Mouse (Mus musculus): ENCODE measurements at regions not wholly inside any gene's neighbourhood (a gene's known extent, or its start where the extent isn't known, plus 50 kb on each side); places are given as distances from the start of the nearest gene placed in this dataset.

DNA sequence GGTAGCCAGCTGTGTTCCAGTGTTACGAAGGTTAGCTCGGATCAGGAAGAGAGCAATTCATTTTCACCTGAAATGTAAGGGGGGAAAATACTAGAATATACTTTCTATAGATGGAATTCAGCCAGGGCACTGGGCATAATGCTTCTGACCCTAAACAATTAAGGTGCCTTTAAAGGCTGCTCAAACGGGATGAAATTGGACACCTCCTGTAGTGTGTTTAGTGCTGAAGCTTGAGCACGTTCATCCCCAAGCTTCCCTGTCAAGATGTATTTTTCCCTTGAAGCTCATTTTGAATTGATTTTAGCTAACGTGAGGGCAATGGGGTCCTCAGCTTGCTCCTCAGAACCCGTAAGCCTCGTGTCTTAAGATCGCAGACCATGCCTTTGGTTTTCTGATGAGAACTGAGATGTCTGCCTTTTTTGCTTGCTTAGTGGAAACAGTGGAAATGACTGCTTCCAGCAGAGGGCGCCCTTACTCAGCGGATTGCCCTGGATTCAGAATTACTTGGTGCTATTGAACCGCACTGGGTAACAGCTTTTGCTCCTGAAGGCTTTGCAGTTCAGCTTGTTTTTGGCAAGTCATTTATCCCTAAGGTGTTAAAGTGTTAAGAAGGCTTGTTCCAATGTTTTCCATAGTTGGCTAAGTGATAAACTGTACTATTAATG is 74.6 kb upstream of the Fermt1 start:
- peak; percentile 45 to 82 for DNase-seq (ENCODE audit: inconsistent age in 2 of 2, low spot score in 1 of 2)

DNA sequence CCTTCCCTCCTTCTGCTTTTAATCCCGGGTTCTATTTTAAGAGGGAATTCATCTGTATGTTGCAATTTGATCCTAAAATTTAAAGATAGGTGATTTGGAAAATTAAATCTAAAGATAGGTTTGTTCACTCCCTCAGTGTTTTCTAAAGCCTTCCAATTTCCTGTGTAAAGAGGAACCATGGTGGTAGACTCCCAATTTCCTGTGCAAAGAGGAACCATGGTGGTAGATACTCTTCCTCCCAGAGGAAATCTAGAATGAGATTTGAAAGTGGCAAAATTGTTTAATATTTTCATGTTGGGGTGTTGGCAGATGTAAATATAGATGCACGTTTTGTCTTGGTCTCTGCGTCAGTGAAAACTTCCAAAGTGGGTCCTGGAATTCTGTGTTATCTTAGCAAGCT is 75.5 kb upstream of the Fermt1 start:
- no peak for DNase-seq (ENCODE audit: inconsistent age in 2 of 2, low spot score in 1 of 2)

DNA sequence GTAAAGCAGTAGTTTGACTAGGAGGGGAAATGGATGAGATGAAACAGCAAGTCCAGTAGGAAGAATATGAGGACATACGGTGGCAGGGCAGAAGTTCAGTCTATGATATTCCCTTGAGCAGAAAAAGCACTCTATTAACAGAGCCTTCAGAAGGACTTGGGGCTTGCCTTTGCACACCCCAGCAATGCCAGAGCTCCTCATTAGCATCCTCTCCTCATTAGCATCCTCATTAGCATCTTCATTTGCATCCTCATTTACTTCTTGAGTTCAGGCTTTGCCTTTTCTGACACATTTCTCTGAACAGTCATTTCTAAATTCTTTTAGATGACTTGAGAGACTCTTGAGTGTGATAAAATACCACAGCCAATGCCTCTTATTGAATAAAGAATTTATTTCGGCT is 81.3 kb upstream of the Fermt1 start:
- DNase-seq (ENCODE audit: inconsistent age in 2 of 2, low spot score in 1 of 2) = no peak

DNA sequence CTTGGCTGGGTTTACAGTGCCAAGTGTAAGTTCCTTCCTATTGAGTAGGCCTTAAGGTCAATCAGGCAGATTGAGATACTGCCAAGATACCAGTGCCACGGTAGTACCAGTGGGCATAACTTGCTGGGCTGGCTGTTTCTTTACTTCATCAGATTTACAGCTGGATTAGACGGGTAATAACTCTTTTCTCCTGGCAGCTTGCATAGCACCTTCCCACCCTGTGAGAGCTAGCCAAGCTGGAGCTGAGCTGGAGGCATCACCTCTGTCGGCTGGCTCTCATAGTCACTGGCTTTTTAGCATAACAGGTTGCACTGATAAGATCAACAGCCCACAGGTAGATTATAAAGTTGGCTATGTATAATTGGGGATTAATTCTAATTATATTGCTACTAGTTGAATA is 89.7 kb upstream of the Fermt1 start:
- DNase-seq (ENCODE audit: inconsistent age in 2 of 2, low spot score in 1 of 2) = no peak

DNA sequence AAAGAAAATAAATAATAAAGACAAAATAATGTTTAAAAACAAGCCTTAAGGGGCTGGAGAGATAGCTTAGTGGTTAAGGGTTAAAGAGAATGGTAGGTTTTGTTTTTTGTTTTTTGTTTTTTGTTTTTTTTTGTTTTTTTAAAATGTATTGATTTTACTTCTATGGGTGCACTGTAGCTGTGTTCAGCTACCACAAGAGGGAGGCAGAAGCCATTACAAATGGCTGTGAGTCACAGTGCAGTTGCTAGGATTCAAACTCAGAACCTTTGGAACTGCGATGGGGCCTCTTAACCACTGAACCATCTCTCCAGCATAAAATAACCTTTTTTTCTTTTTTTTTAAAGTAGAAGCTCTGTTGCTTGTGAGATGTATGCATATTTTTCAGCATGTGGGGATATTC is 95.0 kb upstream of the Fermt1 start:
- DNase-seq (ENCODE audit: inconsistent age in 2 of 2, low spot score in 1 of 2) = no peak

DNA sequence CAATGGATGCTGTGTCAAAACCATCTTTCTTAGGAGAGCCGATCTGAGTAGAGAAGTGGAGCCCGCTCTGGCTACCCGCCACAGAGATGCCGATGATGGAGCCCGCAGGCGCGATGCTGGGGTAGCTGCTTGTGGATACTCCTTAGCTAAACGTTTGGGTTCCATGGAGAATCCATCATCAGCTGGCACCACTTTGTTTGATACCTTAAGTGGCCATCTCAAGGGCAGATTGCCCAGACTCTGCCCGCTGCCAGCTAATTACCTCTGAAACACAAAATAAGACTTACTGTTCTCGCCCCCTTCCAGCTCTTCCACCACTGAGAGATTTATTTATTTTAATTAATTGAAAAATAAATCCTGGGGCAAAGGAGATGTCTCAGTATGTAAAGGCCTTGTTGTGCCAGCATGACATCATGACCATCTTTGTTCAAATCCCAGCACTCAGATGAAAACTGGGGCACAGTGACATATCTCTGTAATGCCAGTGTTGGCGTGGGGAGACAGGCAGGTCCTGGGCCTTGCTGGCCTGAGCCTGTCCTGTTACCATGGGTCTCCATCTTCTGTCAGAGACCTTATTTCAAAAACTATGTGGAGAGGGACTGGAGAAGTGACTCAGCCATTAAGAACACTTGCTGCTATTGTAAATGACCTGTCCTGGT is 132.1 kb upstream of the Fermt1 start:
- no peak for DNase-seq (ENCODE audit: inconsistent age in 2 of 2, low spot score in 1 of 2)

DNA sequence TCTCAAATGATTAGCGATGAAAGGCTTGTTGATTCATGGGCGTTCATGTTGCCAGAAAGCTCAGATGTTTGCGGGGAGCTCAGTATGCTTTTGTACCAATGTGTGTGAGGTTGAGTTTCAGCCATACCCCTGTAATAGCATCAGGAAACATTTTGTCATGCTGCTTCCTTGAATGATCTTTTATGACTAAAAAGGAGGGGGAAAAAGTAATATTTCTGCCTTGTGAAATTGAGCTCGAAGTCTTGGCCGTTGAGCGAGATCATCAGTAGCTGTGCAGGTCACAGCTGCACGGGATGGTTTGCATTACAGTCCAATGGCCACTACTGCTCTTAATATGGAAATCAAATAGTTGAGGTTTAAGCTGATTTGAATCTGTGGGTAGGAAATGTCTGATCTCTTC is 145.3 kb upstream of the Fermt1 start:
- DNase-seq (ENCODE audit: inconsistent age in 2 of 2, low spot score in 1 of 2) = no peak

DNA sequence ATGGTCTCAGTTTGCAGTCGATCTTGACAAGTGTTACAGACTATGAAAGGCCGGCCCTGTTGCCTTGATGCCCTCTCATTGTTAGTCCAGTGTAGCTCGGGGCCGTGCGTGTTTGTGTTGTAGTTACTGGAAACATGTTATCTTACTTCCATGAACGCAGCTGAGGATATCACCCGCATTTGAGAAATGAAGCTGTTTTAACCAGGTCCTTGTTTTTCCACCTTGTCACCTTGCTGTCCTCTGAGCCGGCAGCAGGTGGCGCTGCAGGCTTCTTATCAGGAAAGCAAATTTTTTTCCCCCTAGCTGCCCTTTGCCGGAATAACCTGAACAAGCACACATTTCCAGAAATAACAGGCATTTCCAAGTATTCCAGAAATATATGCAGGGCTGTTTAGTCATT is 167.9 kb upstream of the Fermt1 start:
- DNase-seq (ENCODE audit: inconsistent age in 2 of 2, low spot score in 1 of 2) = peak; percentile 39 to 86

DNA sequence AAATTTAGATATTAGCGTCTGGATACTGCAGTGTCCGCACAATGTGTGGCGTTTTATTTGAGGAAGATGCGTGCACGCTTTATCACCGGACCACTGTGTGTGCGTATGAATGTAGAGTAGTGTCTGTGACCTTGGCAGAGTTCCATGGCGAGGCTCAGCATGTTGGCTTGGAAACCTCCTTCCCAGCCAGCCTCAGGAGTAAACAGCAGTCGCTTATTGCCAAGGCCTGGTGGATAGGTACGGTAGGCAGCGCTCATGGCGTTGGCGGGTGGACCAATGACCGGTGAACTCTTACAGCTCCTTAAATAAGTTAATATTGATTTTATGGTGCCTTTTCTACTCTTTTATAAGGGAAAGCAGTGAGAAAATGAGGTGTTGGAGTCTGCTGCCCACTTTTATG is 172.9 kb upstream of the Fermt1 start:
- DNase-seq (ENCODE audit: inconsistent age in 2 of 2, low spot score in 1 of 2) = peak; percentile 70 to 85

DNA sequence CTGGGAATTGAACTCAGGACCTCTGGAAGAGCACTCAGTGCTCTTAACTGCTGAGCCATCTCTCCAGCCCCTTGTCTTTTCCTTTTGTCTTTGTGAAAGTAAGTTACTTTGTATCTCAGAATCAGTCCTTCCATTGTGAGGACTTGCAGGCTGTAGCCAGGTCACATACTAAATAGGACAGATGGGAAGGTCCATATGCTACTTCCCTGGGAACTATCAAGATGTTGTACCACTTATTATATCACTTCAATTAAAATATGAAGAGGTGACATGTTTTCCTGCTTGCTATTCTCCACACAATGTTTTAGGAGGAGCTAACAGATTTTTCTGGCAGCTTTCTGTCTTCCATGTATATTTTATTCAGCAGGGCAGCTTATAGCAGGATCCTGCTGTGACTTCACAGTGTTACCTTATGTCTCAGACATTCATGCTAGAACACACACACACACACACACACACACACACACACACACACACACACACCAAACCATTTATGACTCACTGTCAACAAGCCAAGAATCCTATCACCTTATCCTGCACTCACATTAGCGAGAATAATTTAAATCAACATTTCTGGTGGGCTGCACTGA is 179.6 kb upstream of the Fermt1 start:
- no peak for DNase-seq (ENCODE audit: inconsistent age in 2 of 2, low spot score in 1 of 2)

DNA sequence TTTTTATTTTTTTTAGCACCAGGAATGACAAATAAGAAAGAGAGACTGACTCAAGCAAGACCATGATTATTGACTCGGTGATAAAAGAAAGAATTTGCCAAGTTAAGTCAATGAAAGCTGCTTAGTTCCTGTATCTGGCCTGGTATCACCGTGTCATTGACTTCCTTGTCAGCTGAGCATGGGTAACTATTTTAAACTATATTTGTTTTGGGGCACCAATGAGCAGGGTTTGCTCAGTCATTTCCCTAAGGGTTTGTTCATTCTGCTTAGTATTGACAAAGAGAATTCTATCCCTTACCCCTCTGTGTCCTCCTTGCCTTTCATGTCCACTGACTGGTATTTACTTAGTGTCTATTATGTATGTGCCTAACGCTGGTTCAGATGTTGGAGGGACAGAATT is 189.2 kb upstream of the Fermt1 start:
- no peak for DNase-seq (ENCODE audit: inconsistent age in 2 of 2, low spot score in 1 of 2)

DNA sequence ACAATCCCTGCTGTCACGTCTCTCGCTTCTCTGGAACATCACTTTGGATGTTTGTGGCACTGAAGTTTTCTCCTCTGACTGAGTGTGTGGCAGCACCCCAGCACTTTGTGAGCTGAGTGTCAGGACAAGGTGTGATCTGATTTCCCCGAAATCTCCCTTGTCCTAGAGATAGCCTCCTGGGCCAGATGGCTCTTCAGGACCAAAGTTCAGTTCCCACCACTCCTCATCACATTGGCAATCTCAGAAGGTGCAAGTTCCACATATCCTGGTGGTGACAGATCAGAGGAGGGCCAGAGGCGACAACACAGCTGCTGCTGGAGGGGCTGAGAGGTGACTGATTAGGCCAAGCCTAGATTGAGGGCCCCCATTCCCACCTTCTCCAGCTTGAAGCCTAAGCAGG is 193.2 kb upstream of the Fermt1 start:
- no peak for DNase-seq (ENCODE audit: inconsistent age in 2 of 2, low spot score in 1 of 2)

DNA sequence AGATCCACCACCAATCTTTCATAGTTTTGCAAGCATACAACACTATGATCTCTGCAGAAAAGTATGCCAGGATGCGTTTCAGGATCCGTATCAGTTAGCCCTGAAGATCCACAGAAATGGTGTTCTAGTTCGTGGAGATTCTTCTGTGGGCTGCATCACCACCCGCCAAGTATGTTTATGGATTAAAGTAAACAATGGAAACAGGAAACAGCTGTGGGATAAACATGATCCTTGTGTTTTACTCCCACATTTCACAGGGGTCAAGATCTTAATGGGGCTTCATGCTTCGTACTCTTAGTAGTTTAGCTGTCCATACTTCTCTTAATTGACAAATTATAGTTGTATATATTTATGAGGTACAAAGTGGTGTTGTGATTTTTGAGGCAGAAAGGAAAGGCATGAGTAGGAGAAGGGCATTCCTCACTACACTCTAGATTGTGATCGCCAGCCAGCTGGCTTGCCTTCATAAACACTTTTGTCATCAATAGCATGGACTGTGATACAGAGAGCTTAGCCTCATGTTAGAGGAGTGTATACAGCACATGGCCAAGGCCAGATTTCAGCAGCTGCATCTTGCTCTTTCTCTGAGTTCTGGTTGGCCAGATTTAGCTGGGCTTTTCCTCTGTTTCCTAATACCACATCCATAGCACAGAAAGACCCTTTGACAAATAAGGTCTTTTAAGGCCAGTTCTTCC is 195.8 kb upstream of the Fermt1 start:
- no peak for DNase-seq (ENCODE audit: inconsistent age in 2 of 2, low spot score in 1 of 2)

DNA sequence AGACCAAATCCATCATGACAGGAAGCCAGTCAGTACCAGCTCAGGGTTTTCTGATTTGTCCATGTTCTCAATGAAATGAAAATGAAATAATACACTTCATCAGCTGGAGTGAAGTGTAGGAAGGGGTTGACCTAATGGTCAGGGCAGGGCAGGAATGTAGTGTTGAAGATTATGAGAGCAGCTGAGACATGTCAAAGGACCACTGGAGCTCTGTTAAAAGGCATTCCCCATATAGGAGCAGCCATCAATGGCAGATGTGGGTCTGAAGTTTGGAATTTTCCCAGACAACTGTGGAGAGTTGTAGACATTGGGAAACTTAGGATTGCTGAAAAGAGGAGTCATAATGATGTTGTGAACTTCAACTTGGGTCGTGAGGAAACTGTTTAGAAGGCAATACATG is 206.8 kb upstream of the Fermt1 start:
- no peak for DNase-seq (ENCODE audit: inconsistent age in 2 of 2, low spot score in 1 of 2)

DNA sequence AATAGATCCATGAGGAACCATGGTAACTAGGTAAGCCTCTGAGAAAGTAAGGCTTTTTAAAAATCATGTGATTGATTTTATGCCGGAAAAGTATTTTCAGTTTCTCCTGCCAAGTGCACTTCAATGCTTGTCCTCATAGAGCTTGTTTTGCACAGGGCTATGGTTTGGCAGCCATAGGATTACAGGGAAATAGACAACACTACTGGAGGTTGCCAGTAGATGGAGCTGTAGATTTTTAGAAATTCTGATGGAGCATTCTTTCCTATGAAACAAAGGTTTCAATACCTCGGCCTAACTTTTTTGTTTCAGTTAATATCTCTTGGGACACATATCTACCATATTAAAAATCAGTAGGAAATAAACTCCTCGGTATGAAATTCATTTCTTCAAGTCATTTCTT is 210.8 kb upstream of the Fermt1 start:
- peak in 1 of 2 experiments; percentile 69 for DNase-seq (ENCODE audit: inconsistent age in 2 of 2, low spot score in 1 of 2)

DNA sequence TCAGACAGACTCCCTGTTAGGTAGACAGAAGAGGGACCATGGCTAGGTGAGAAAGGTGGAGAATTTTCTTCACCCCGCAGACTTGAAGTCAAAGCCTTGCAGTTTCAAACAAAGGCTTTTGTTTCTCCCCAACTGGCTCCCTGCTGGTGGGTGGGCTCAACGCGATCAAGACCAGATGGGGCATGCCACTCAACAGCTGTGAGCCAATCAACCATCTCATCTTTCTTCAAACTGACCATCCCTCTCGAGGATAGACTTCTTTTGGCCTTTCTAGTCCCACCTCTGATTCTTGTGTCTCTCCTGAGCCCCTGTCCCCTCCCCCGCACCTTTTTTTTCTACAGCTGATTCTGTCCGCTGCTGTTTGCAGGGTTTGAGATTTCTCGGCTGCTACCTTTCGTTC is 212.5 kb upstream of the Fermt1 start:
- no peak for DNase-seq (ENCODE audit: inconsistent age in 2 of 2, low spot score in 1 of 2)

DNA sequence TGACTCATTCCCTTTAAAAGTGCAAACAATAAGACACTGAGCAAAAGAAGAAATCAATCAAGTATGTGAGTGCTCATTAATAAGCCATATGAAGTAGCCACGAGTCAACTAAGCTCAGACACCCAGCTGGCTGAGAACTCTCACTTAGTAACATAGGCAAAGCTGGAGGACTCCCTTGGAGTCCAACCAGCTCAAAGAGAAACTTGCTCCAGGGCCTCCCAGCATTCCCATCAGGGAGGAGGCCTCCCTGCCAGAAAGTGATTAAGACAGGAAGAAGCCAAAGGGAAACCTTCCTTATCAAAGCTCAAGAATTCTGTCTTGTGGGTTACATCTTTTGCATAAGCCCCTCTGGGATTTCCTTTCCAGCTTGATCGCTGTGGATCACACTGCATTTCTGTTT is 213.7 kb upstream of the Fermt1 start:
- DNase-seq (ENCODE audit: inconsistent age in 2 of 2, low spot score in 1 of 2) = no peak

DNA sequence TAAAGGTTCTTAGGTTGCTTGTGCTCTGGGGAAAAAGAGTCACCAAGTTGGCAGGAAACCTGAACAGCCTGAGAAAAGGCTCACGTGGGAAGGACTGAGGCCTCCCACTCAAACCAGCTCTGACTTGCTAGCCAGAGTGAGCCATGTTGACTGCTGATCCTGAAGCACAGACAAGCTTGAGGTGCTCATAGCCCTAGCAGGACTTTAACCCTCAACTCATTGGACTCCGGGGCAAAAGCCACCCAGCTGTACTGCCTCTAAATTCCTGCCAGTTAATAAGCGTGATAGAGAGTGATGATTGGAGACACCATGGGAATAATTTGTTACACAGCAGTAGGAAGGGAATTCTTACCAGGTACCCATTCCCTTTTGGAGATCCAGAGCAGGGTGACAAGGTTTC is 230.7 kb upstream of the Fermt1 start:
- DNase-seq (ENCODE audit: inconsistent age in 2 of 2, low spot score in 1 of 2) = no peak

DNA sequence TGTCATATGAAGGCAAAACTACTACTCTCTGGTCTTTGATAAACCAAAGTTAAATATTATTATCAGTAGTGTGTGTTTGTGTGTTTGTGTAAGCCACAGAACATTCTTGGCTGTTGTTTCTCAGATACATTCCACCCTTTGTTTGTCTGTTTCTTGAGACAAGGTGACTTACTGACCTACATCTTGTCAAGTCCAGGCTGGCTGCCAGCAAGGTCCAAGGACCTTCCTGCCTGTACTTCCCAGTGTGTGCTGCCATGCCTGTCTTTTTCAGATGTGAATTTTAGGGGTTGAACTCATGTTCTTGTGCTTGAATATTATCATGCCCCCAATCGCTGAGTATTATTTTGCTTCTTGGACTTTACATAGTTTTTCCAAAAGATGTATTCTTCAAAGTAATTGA is 235.5 kb upstream of the Fermt1 start:
- no peak for DNase-seq (ENCODE audit: inconsistent age in 2 of 2, low spot score in 1 of 2)

DNA sequence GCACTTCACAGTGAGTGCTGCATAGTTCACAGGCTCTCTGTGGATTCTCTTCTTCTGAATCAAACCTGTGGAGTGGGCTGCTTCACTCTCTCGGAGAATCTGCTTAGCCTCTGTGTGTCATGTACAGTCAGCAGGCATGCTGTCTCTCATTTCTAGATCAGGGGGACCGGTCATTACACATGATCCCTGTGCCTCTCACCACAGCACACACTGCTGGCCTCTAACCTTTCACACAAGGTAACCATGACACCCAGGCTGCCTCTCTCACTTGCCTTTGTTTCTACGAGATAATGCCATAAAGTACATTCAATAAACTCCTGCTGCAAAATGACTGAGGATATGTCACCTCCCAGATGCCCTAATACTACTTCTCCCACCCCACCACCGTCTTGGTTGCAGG is 237.2 kb upstream of the Fermt1 start:
- DNase-seq (ENCODE audit: inconsistent age in 2 of 2, low spot score in 1 of 2) = no peak

DNA sequence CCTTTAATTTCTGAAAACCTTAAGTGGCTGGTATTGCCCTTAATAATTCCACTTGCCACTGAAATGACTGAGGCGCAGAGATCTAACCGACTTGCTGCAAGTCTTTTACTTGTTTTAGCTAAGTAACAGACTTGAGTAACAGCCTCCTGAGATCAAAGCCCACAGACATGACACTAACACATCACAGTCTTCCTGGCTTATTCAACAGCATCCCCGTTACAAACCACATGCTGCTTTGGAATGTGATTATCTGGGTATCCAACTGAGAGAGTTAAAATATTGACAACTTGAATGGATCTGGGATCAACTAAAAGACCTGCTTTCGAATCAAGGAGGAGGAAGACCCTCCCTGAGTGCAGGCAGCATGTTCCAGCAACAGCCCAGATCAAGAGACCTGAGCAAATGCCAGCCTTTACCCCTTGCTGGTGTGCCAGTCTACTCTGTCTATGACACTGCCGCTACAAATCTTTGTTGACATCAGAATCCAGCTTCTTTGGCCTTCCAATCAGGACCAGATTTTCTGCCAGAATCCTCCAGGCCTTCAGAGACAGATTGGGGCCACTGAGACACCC is 258.7 kb upstream of the Fermt1 start:
- no peak for DNase-seq (ENCODE audit: inconsistent age in 2 of 2, low spot score in 1 of 2)

DNA sequence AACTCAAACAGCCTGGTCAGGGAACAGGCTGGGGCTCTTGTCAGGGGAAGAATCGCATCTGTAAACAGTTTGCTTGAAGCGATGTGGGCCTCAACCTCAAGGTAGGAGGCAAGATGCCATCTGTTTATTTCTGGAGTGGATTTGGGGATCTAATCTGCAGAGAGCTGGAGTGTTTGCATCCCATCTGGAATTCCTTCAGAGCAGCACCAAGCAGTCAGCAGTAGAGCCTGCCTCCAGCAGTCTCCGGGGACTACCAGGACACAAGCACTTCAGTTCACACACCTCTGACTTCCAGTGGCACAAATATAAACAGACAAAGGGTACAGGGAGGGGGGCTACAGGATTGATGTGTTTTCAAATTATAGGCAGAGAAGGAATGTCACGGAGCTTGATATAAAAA is 262.8 kb upstream of the Fermt1 start:
- DNase-seq (ENCODE audit: inconsistent age in 2 of 2, low spot score in 1 of 2) = no peak
